Mouse (Mus musculus): ENCODE measurements at regions not wholly inside any gene's neighbourhood (a gene's known extent, or its start where the extent isn't known, plus 50 kb on each side); places are given as distances from the start of the nearest gene placed in this dataset.

DNA sequence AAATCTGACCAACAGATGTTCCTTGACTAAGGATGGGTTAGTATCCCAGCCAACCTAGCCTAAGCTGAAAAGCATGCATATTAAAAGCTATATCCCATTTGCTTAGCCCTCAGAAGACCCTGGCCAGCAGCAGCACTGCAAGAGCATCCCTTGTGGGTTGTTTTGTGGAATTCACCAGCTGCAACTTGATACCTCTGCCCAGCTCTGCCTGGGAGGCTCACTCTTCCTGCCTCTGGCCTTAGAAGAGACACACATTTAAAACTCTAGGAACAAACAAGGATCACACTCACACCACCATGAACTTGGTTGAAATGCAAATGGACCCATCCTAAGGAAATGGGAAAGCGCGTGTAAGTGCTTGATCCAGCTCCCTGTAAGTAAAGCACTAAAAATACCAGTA is 107.7 kb upstream of the Arl4c start:
- DNase-seq (ENCODE audit: low spot score): no peak

DNA sequence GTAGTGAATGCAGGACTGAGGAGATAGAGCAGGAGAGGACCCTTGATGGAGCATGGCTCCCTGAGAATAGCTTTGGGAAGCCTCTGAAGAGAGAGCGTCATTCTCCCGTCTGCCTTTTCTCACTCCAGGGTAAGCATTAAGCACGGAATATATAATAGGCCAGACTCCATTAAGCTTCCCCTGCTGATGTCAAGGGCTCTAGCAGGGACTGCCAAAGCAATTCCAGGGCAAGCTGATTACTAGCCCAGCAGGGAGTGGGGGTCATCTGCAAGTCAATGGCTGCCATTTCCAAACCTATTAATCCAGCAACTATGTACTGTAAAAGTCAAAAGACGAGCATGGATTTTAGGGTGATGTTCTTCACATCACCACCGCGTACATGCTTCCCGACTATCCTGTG is 111.2 kb upstream of the Arl4c start:
- no peak for DNase-seq (ENCODE audit: low spot score)

- DNase-seq (ENCODE audit: low spot score): no peak
These were observed 114.4 kb upstream of the Arl4c start for GRCm38 (mm10) chr1:88816376-88816945.

GRCm38 (mm10) chr1:88825215-88825614 is 123.2 kb upstream of the Arl4c start:
- DNase-seq (ENCODE audit: low spot score): no peak

- no peak for DNase-seq (ENCODE audit: low spot score)
These were observed 136.7 kb upstream of the Arl4c start for GRCm38 (mm10) chr1:88838661-88839274.

- no peak for DNase-seq (ENCODE audit: low spot score)
These were observed 137.5 kb upstream of the Arl4c start for GRCm38 (mm10) chr1:88839407-88839976.

DNA sequence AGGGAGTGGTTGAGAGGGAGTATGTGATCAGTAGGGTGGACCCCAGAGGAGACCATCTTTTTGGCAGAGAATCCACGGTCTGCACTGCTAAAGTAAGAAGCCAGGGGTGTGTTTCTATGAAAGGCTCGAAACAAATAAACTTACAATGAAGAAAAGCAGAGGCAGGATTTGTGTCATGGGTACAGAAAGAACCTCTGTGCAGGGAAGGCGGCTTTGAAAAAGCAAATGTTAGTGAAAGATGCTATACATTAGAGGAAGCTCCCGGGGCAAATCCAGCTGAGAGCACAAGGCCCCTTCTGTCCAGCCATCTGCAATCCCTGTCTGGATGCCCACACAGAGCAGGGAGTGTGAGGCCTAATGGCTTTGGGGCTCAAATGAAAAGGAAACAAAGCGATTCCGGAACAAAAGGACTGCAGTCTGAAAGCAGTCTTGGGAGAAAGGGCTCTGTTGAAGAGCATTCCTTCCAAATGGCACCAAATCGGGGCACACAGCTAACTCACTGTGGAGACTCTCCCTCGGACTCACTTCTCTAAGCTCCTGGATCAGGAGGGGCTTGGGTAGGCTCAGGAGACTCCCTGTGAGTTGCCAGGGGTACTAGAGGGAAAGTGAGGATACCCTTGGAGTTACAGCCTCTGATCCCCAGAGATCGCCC is 138.1 kb upstream of the Arl4c start:
- DNase-seq (ENCODE audit: low spot score): no peak

- no peak for DNase-seq (ENCODE audit: low spot score)
These were observed 139.1 kb upstream of the Arl4c start for GRCm38 (mm10) chr1:88840991-88841592.

DNA sequence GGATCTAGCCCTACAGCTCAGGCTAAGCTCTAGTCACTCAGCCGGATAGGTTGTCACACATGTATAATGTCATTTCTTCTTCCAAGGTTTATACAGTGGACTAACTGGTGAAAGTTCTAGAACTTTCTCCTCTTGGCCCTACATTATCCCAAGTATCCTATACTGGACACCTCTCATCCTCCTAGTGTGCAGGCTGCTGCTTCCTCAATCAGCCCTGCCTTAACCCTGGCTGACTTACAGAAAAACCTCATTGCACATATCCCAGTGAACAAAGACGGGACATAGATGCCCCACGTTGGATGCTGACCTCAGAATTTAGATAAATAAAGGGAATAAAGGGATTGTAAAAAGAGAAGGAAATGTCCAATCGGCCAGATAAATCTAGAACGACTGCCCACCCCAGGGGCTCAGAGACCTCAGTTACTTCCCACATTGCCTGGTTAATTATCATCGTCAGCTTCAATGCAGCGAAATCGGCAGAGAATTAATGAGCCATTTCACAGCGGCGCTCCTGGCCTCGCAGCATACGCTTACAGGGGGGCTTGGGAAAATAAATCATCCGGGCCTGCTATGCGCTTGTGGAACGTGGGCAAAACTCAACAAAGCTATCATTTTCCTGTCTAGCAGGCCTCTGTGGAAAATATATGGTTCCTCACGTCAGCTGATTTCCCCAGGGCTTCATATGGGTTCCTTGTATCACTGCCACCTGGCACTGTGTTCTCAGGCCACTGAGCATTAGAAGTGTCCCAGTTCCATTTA is 145.5 kb upstream of the Arl4c start:
- no peak for DNase-seq (ENCODE audit: low spot score)

- DNase-seq (ENCODE audit: low spot score): no peak
These were observed 146.2 kb upstream of the Arl4c start for GRCm38 (mm10) chr1:88848246-88848645.

DNA sequence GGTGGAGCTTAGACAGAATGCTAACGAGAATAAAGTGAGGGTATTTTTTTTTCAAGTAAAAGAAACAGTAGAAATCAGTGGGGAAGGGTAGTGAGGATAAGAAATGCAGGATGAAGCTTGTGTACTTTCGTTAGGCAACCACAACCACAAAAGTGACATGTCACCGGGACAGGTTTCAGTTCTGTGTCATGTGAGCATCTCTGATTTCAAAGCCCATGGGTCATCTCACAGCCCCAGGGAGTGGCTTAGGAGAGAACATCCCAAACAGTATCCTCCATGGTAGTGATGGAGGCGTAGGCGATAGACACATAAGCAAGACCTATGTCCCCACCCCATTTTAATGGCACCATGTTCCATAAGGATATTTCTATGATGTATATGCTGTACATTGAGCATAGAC is 147.4 kb upstream of the Arl4c start:
- peak; percentile 1 for DNase-seq (ENCODE audit: low spot score)

DNA sequence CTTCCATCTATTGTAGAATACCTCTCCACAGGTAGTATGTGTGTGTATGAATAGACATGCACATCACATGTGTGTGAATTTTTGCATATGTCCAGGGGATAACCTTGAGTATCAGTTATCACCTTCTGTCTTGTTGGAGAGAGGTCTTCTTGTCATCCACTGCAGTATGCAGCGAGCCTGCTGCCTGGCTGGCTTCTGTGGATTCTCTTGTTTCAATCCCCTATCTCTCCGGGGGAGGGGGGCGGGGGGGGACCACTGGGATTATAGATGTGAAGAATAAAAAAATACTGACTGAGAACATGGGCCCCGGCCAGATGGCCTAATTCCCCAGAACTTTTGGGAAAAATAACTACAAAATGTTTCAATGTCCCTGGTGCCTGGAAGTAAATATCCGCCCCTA is 149.9 kb upstream of the Arl4c start:
- DNase-seq (ENCODE audit: low spot score): no peak

GRCm38 (mm10) chr1:88860871-88861589 is 159.0 kb upstream of the Arl4c start:
- no peak for DNase-seq (ENCODE audit: low spot score)

GRCm38 (mm10) chr1:88861590-88861935 is 159.5 kb upstream of the Arl4c start:
- DNase-seq (ENCODE audit: low spot score): no peak

DNA sequence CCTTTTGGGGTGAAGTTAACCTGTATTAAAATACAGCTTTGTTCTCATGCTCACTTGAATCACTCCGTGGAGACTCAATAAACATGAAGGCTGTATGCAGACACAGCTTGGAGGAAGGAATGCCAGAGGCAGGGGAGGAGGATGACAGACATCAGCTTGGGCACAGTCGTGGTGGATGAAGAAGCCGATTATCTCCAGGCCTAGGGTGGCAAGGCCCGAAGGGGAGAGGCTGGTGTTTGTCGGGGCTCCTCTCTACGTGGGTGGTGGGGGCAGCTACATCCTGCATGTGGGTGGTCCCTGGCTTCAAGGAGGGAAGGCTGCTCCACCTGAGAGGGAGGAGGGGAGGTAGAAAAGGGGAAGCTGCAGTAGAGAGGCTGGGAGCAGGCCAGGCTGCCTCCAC is 163.4 kb upstream of the Arl4c start:
- DNase-seq (ENCODE audit: low spot score): no peak

DNA sequence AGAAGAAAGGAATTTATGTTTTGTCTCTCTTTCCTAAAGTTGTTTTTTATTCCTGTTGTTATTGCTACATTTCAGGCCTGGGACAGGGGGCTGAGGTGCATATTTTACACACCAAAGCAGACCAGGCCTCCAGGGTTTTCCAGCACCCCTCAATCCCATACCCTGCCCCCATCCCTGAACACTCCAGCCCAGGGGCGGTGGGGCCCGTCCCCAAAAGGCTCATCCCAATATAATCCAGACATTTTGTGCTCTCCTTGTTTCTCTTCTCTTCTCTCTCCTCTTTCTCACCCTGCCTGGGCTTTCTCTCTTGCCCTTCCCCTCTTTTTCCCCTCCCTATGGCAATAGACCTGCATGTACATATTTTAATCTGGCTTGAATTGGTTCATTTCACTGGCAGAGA is 164.6 kb upstream of the Arl4c start:
- no peak for DNase-seq (ENCODE audit: low spot score)

GRCm38 (mm10) chr1:88867138-88867537 is 165.1 kb upstream of the Arl4c start:
- DNase-seq (ENCODE audit: low spot score): no peak

- no peak for DNase-seq (ENCODE audit: low spot score)
These were observed 167.9 kb upstream of the Arl4c start for GRCm38 (mm10) chr1:88869885-88870284.

GRCm38 (mm10) chr1:88875356-88875755 is 173.3 kb upstream of the Arl4c start:
- no peak for DNase-seq (ENCODE audit: low spot score)

GRCm38 (mm10) chr1:88877441-88877840 is 175.4 kb upstream of the Arl4c start:
- DNase-seq (ENCODE audit: low spot score): no peak

- DNase-seq (ENCODE audit: low spot score): no peak
These were observed 176.8 kb upstream of the Arl4c start for GRCm38 (mm10) chr1:88878831-88879230.

GRCm38 (mm10) chr1:88879367-88879766 is 177.3 kb upstream of the Arl4c start:
- no peak for DNase-seq (ENCODE audit: low spot score)

Data from urinary bladder, adult 2 months (tissue).